Mouse (Mus musculus) erythroblast, embryonic 14.5 days (primary cell): ENCODE results near the gene Arg1. TPM values are rescaled to one million over a fixed set of nuclear protein-coding genes. Genes with fewer than 3 reads are reported as not detected.

Experiments
- H3K27me3 ChIP-seq: 2 replicates; pipeline ENCODE4 v1.6.1; 2012; ENCODE audit warnings: inconsistent platforms; ENCODE audit not compliant: control insufficient read depth
- H3K36me3 ChIP-seq: 2 replicates; pipeline ENCODE4 v1.6.1; 2012; ENCODE audit warnings: mild to moderate bottlenecking, inconsistent platforms; ENCODE audit not compliant: control insufficient read depth
- H3K4me1 ChIP-seq: 2 replicates; pipeline ENCODE4 v1.6.1; 2012; ENCODE audit warnings: inconsistent platforms; ENCODE audit not compliant: control insufficient read depth
- H3K4me3 ChIP-seq: replicated peaks from 2 replicates; pipeline ENCODE3; 2012; ENCODE audit warnings: moderate library complexity, mild to moderate bottlenecking, inconsistent platforms
- H3K9me3 ChIP-seq: 2 replicates; pipeline ENCODE4 v1.6.1; 2012; ENCODE audit warnings: low read length, inconsistent platforms, mixed read lengths; ENCODE audit not compliant: control insufficient read depth
- GATA1 ChIP-seq: IDR thresholded peaks from 2 replicates; pipeline ENCODE4 v1.6.1; 2012; ENCODE audit warnings: low read length, inconsistent platforms, mixed read lengths
- TAL1 ChIP-seq: IDR thresholded peaks from 3 replicates; pipeline ENCODE4 v1.6.1; 2012; ENCODE audit warnings: low read length, inconsistent platforms, mixed read lengths
- polyA plus RNA-seq: library from polyadenylated mRNA; stranded (reverse); fragments of >175 nt; gene quantifications from 2 replicates; pipeline ENCODE4 v1.2.3, GENCODE M21; 2012

Gene Arg1
- polyA plus RNA-seq, 1 experiment = not detected

GRCm38 (mm10) chr10:24924296-24924695 lies 3.0 kb downstream of the Arg1 start:
- Histone ChIP-seq H3K4me1 (peaks cover 2% of the 10 kb centered on the region), H3K4me3 (no peak overlapping the region), H3K9me3 (no peaks in the 10 kb centered on the region), H3K27me3 (no peaks in the 10 kb centered on the region), H3K36me3 (peaks cover 8% of the 10 kb centered on the region)
- TF ChIP-seq GATA1 (no peak), TAL1 (no peak)

GRCm38 (mm10) chr10:24922977-24923376 lies 4.3 kb downstream of the Arg1 start:
- Histone ChIP-seq H3K27me3 (no peaks in the 10 kb centered on the region), H3K36me3 (peaks cover 14% of the 10 kb centered on the region), H3K4me1 (no peaks in the 10 kb centered on the region), H3K4me3 (no peak overlapping the region), H3K9me3 (no peaks in the 10 kb centered on the region)
- no peak for TF ChIP-seq GATA1
- TF ChIP-seq TAL1 = no peak

- no peaks in the 10 kb centered on the region for H3K27me3 ChIP-seq
- H3K4me3 ChIP-seq = no peak overlapping the region
- TF ChIP-seq TAL1 (no peak), GATA1 (no peak)
- H3K36me3 ChIP-seq = peaks cover 72% of the 10 kb centered on the region
- H3K9me3 ChIP-seq = no peaks in the 10 kb centered on the region
- no peaks in the 10 kb centered on the region for H3K4me1 ChIP-seq
Measured at GRCm38 (mm10) chr10:24915486-24915885, 11.8 kb downstream of the Arg1 start.

GRCm38 (mm10) chr10:24912576-24912975 lies 14.7 kb downstream of the Arg1 start:
- Histone ChIP-seq H3K9me3 (no peaks in the 10 kb centered on the region), H3K4me1 (no peaks in the 10 kb centered on the region), H3K4me3 (no peak overlapping the region), H3K36me3 (peaks cover 89% of the 10 kb centered on the region), H3K27me3 (no peaks in the 10 kb centered on the region)
- TF ChIP-seq TAL1 = no peak
- TF ChIP-seq GATA1 = no peak

GRCm38 (mm10) chr10:24911199-24911598 lies 16.1 kb downstream of the Arg1 start:
- H3K27me3 ChIP-seq = no peaks in the 10 kb centered on the region
- TF ChIP-seq GATA1 = no peak
- no peak for TF ChIP-seq TAL1
- no peaks in the 10 kb centered on the region for H3K4me1 ChIP-seq
- H3K4me3 ChIP-seq = no peak overlapping the region
- H3K9me3 ChIP-seq = no peaks in the 10 kb centered on the region
- H3K36me3 ChIP-seq = peaks cover 91% of the 10 kb centered on the region

- H3K4me3 ChIP-seq = no peak overlapping the region
- H3K4me1 ChIP-seq = no peaks in the 10 kb centered on the region
- H3K36me3 ChIP-seq = peaks cover 97% of the 10 kb centered on the region
- no peaks in the 10 kb centered on the region for H3K27me3 ChIP-seq
- H3K9me3 ChIP-seq = no peaks in the 10 kb centered on the region
- no peak for TF ChIP-seq TAL1
- TF ChIP-seq GATA1 = no peak
Measured at GRCm38 (mm10) chr10:24905627-24906026, 21.7 kb downstream of the Arg1 start.

- H3K36me3 ChIP-seq = peaks cover 92% of the 10 kb centered on the region
- H3K9me3 ChIP-seq = no peaks in the 10 kb centered on the region
- H3K4me3 ChIP-seq = no peak overlapping the region
- no peaks in the 10 kb centered on the region for H3K4me1 ChIP-seq
- H3K27me3 ChIP-seq = no peaks in the 10 kb centered on the region
- TF ChIP-seq GATA1 (no peak), TAL1 (no peak)
Measured at GRCm38 (mm10) chr10:24895927-24896326, 31.4 kb downstream of the Arg1 start.

GRCm38 (mm10) chr10:24888343-24888742 lies 38.9 kb downstream of the Arg1 start:
- H3K4me3 ChIP-seq = no peak overlapping the region
- no peaks in the 10 kb centered on the region; the same call in 1 of the 2 replicates for H3K4me1 ChIP-seq
- H3K27me3 ChIP-seq = no peaks in the 10 kb centered on the region
- TF ChIP-seq GATA1 = no peak
- no peak for TF ChIP-seq TAL1
- peaks cover 85% of the 10 kb centered on the region for H3K36me3 ChIP-seq
- no peaks in the 10 kb centered on the region for H3K9me3 ChIP-seq

- H3K9me3 ChIP-seq = no peaks in the 10 kb centered on the region
- no peaks in the 10 kb centered on the region for H3K27me3 ChIP-seq
- H3K4me1 ChIP-seq = no peaks in the 10 kb centered on the region; the same call in 1 of the 2 replicates
- TF ChIP-seq GATA1 = no peak
- no peak for TF ChIP-seq TAL1
- H3K36me3 ChIP-seq = peaks cover 86% of the 10 kb centered on the region
- H3K4me3 ChIP-seq = no peak overlapping the region
Measured at GRCm38 (mm10) chr10:24886008-24886407, 41.3 kb downstream of the Arg1 start.

- Histone ChIP-seq H3K4me1 (peaks cover 10% of the 10 kb centered on the region), H3K27me3 (no peaks in the 10 kb centered on the region), H3K9me3 (no peaks in the 10 kb centered on the region), H3K36me3 (peaks cover 72% of the 10 kb centered on the region), H3K4me3 (no peak overlapping the region)
- TF ChIP-seq TAL1 = no peak
- TF ChIP-seq GATA1 = no peak
Measured at GRCm38 (mm10) chr10:24873624-24874023, 53.7 kb downstream of the Arg1 start.
